Mouse (Mus musculus): ENCODE data around the gene Tnfsf13b. TPM values are rescaled to one million over a fixed set of nuclear protein-coding genes. Genes with fewer than 3 reads are reported as not detected.

Tnfsf13b gene
- total RNA-seq, 4 experiments from 2014 or later, result 5.7 to 8.6 (median 7.5) TPM

- DNase-seq, result no peak
These were observed 42.9 kb downstream of the Tnfsf13b start for GRCm38 (mm10) chr8:10049162-10049561.

GRCm38 (mm10) chr8:10051576-10051975, 45.3 kb downstream of the Tnfsf13b start:
- DNase-seq, result no peak

GRCm38 (mm10) chr8:10053571-10053990, 47.3 kb downstream of the Tnfsf13b start:
- DNase-seq, result no peak

- DNase-seq, result no peak
These were observed 54.7 kb downstream of the Tnfsf13b start for GRCm38 (mm10) chr8:10061001-10061400.

GRCm38 (mm10) chr8:10066906-10067305, 60.6 kb downstream of the Tnfsf13b start:
- DNase-seq, result no peak

GRCm38 (mm10) chr8:10067775-10068174, 61.5 kb downstream of the Tnfsf13b start:
- no peak for DNase-seq

- DNase-seq, result no peak
These were observed 66.1 kb downstream of the Tnfsf13b start for GRCm38 (mm10) chr8:10072347-10072746.

Other genes starting within 250 kb of the Tnfsf13b start
- 10 to 100 TPM in 2 of 4 experiments, 1 to 10 TPM in 2; 8.3 to 13.6 (median 10.9) TPM for gene Fam155a, start 235.3 kb upstream of the Tnfsf13b start, total RNA-seq (2022)
- gene Gm10217, start 142.2 kb upstream of the Tnfsf13b start, total RNA-seq (2022), result not detected
- 1 to 10 TPM; 7.1 to 9.8 (median 8.5) TPM for gene Lig4, start 28.8 kb upstream of the Tnfsf13b start, total RNA-seq (2022)
- 10 to 100 TPM; 20.3 to 23.0 (median 21.6) TPM for gene Abhd13, start 28.8 kb upstream of the Tnfsf13b start, total RNA-seq (2022)
- gene Myo16, start 147.4 kb downstream of the Tnfsf13b start, total RNA-seq (2022), result under 1 TPM; 0.09 to 0.38 (median 0.19) TPM